ENCODE assay signal across 19 mouse cellular contexts in the genomic region with DNA sequence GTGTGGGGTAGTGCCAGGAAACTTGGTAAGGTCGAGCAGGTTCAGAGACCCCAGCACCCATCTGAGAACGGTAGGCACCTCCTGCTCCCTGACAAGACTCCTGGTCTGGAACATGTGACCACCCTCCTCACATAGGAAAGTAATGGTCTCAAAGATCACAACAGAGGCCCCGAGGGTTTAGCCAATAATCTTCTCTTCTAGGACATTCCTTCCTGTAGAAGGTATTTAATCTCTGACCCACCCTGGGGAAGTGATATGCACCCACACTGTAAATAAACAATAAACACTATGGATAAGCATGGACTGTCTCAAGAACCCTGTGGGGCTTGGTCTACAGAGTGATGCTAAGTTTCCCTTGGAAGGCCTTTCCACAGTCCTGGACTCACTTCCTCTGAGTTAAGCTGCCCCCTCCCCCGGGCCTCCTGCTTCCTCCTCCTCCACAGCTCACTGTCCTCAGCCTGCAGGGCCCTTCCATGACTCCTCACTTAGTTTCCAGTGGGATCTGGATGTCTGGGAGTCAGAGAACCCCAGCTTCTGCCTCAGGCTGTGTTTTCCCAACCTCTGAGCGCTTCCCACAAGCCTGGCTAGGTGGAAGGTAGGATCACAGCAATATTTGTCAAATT. TPM values are rescaled to one million over a fixed set of nuclear protein-coding genes. Genes with fewer than 3 reads are reported as not detected.
DNase-seq lines count a peak whose midpoint lies in the region; ATAC-seq and TF ChIP-seq lines count a peak whose summit lies in the region.
"Had no signal": no experiment of that assay in that cellular context is flagged by ENCODE, and none has a peak within 500 bp of the region (broad histone marks: within the 10 kb centered on the region; RNA-seq: fewer than 3 reads in every experiment).

No protein-coding gene starts in this region.

- H3K9ac ChIP-seq in kidney, embryonic 14.5 days (ENCODE audit: low read depth, low read length), result no peak overlapping the region
- no peak overlapping the region for H3K9ac ChIP-seq in stomach, embryonic 15.5 days
- no peak overlapping the region for H3K9ac ChIP-seq in stomach, postnatal 0 days (ENCODE audit: low read length)
- H3K9ac ChIP-seq: forebrain, embryonic 13.5 days; liver, embryonic 15.5 days; midbrain, embryonic 13.5 days had no signal

- peaks cover 13% of the 10 kb centered on the region; the same call in 1 of the 2 replicates for H3K4me1 ChIP-seq in kidney, embryonic 14.5 days (ENCODE audit: control insufficient read depth, insufficient read depth, low read length)
- peaks cover 8% of the 10 kb centered on the region; the same call in 1 of the 2 replicates for H3K4me1 ChIP-seq in kidney, adult 2 months (ENCODE audit: control insufficient read depth, insufficient read depth, low read length)
- H3K4me1 ChIP-seq in stomach, embryonic 15.5 days, result peaks cover 9% of the 10 kb centered on the region; the same call in 1 of the 2 replicates
- no peaks in the 10 kb centered on the region; the same call in 1 of the 2 replicates for H3K4me1 ChIP-seq in stomach, postnatal 0 days (replicated peaks; ENCODE audit: control insufficient read depth, insufficient read depth)
- peaks cover 33% of the 10 kb centered on the region for H3K4me1 ChIP-seq in midbrain, embryonic 10.5 days

- TF ChIP-seq EP300 in stomach, postnatal 0 days (optimal IDR thresholded peaks at IDR 0.05), result no peak

- H3K27ac ChIP-seq in kidney, embryonic 14.5 days (ENCODE audit: low read depth, low read length), result no peak overlapping the region
- no peak overlapping the region for H3K27ac ChIP-seq in kidney, adult 2 months (ENCODE audit: insufficient read depth, low read depth, low read length)
- no peak overlapping the region for H3K27ac ChIP-seq in stomach, embryonic 15.5 days
- H3K27ac ChIP-seq in stomach, postnatal 0 days (replicated peaks), result no peak overlapping the region
- H3K27ac ChIP-seq in midbrain, embryonic 10.5 days (replicated peaks), result no peak overlapping the region
- H3K27ac ChIP-seq: forebrain, embryonic 13.5 days; hindbrain, embryonic 10.5 days; liver, embryonic 15.5 days; midbrain, embryonic 13.5 days had no signal

- H3K4me2 ChIP-seq in kidney, embryonic 14.5 days (replicated peaks; ENCODE audit: low read depth, low read length), result no peak overlapping the region
- H3K4me2 ChIP-seq in stomach, embryonic 15.5 days, result no peak overlapping the region
- no peak overlapping the region for H3K4me2 ChIP-seq in stomach, postnatal 0 days (replicated peaks; ENCODE audit: low read depth)
- H3K4me2 ChIP-seq: forebrain, embryonic 13.5 days; liver, embryonic 15.5 days; midbrain, embryonic 13.5 days had no signal

- H3K36me3 ChIP-seq in kidney, embryonic 14.5 days (ENCODE audit: control insufficient read depth, insufficient read depth, low read length), result peaks cover 24% of the 10 kb centered on the region
- H3K36me3 ChIP-seq in kidney, adult 2 months (ENCODE audit: control insufficient read depth, insufficient read depth, low read length), result 0 out of 2 replicates have a peak, but pooled peaks cover 1% of the 10 kb centered on the region
- H3K36me3 ChIP-seq in stomach, embryonic 15.5 days, result peaks cover 4% of the 10 kb centered on the region; the same call in 1 of the 2 replicates
- H3K36me3 ChIP-seq in stomach, postnatal 0 days (ENCODE audit: control insufficient read depth, insufficient read depth, low read length), result peaks cover 11% of the 10 kb centered on the region; the same call in 1 of the 2 replicates
- peaks cover 86% of the 10 kb centered on the region for H3K36me3 ChIP-seq in midbrain, embryonic 10.5 days

- 68% methylated on average over 5 of the region's 5 CpGs for WGBS in kidney, embryonic 14.5 days
- 56% methylated on average over 5 of the region's 5 CpGs for WGBS in kidney, adult 2 months
- 68% methylated on average over 5 of the region's 5 CpGs for WGBS in stomach, embryonic 15.5 days
- 80% methylated on average over 5 of the region's 5 CpGs for WGBS in stomach, postnatal 0 days
- WGBS in midbrain, embryonic 10.5 days, result 80% methylated on average over 5 of the region's 5 CpGs

- TF ChIP-seq CTCF in kidney, adult 2 months (conservative IDR thresholded peaks at IDR 0.05; ENCODE audit: insufficient read depth, insufficient read length, low read depth, low read length), result no peak
- TF ChIP-seq CTCF in stomach, postnatal 0 days (IDR thresholded peaks at IDR 0.05; ENCODE audit: low read depth), result no peak

- ATAC-seq in kidney, embryonic 14.5 days (ENCODE audit: low FRiP score, low TSS enrichment), result peak; percentile 63; the same call in 1 of the 2 replicates
- 0 out of 2 replicates have a peak, but pooled peaks have one; percentile 37 for ATAC-seq in stomach, embryonic 15.5 days (ENCODE audit: insufficient read depth, low FRiP score, low read depth)
- no peak for ATAC-seq in stomach, postnatal 0 days (ENCODE audit: low FRiP score, low TSS enrichment)
- peak; percentile 38 for ATAC-seq in granulocyte monocyte progenitor cell, adult 5-6 weeks (replicated peaks; ENCODE audit: poor library complexity, severe bottlenecking)
- peak; percentile 30; the same call in 1 of the 2 replicates for ATAC-seq in megakaryocyte progenitor cell, adult 5-6 weeks (replicated peaks; ENCODE audit: poor library complexity)
- no peak for ATAC-seq in inflammation-experienced regulatory T-cells, adult 6 months
- ATAC-seq: CD4-positive, CD25-positive, alpha-beta regulatory T cell, adult 4 months; forebrain, embryonic 13.5 days; midbrain, embryonic 13.5 days had no signal

- no peaks in the 10 kb centered on the region for H3K9me3 ChIP-seq in kidney, embryonic 14.5 days (ENCODE audit: control insufficient read depth, low read length)
- no peaks in the 10 kb centered on the region for H3K9me3 ChIP-seq in stomach, embryonic 15.5 days
- no peaks in the 10 kb centered on the region for H3K9me3 ChIP-seq in stomach, postnatal 0 days (ENCODE audit: control insufficient read depth, low read length)
- H3K9me3 ChIP-seq in midbrain, embryonic 10.5 days (replicated peaks), result no peaks in the 10 kb centered on the region
- H3K9me3 ChIP-seq: forebrain, embryonic 13.5 days; hindbrain, embryonic 10.5 days; liver, embryonic 15.5 days; midbrain, embryonic 13.5 days had no signal

- no peaks in the 10 kb centered on the region for H3K27me3 ChIP-seq in kidney, embryonic 14.5 days (ENCODE audit: control insufficient read depth, insufficient read depth, low read length)
- no peaks in the 10 kb centered on the region for H3K27me3 ChIP-seq in kidney, adult 2 months (replicated peaks; ENCODE audit: control insufficient read depth, insufficient read depth, low read length)
- H3K27me3 ChIP-seq in stomach, embryonic 15.5 days (replicated peaks), result no peaks in the 10 kb centered on the region
- no peaks in the 10 kb centered on the region for H3K27me3 ChIP-seq in stomach, postnatal 0 days (ENCODE audit: control insufficient read depth, insufficient read depth, low read length)
- no peaks in the 10 kb centered on the region for H3K27me3 ChIP-seq in midbrain, embryonic 10.5 days (ENCODE audit: low read depth, poor library complexity, severe bottlenecking)
- H3K27me3 ChIP-seq: forebrain, embryonic 13.5 days; liver, embryonic 15.5 days; midbrain, embryonic 13.5 days had no signal

- DNase-seq in kidney, adult 2 months, result no peak
- DNase-seq in stomach, postnatal 0 days (ENCODE audit: low spot score), result no peak
- DNase-seq in midbrain, embryonic 10.5 days (ENCODE audit: low spot score), result no peak
- DNase-seq: adrenal gland, adult 2 months; cerebellum, adult 18-20 months; cerebellum, postnatal 36 days; gastrocnemius, postnatal 25 days; thymus, adult 2 months had no signal

- no peak for TF ChIP-seq POLR2A in kidney, adult 2 months (IDR thresholded peaks at IDR 0.05; ENCODE audit: low read depth, low read length)

- no peak overlapping the region for H3K4me3 ChIP-seq in kidney, embryonic 14.5 days (ENCODE audit: low read length)
- H3K4me3 ChIP-seq in kidney, adult 2 months (ENCODE audit: insufficient read depth, low read depth, low read length), result no peak overlapping the region
- H3K4me3 ChIP-seq in stomach, embryonic 15.5 days (replicated peaks), result no peak overlapping the region
- no peak overlapping the region for H3K4me3 ChIP-seq in stomach, postnatal 0 days (ENCODE audit: low read depth, low read length)
- H3K4me3 ChIP-seq in midbrain, embryonic 10.5 days, result no peak overlapping the region
- H3K4me3 ChIP-seq: forebrain, embryonic 13.5 days; hindbrain, embryonic 10.5 days; liver, embryonic 15.5 days; midbrain, embryonic 13.5 days; myocyte had no signal

RNA-seq across cellular contexts. Expression of a gene that starts 6.7 kb away (rescaled TPM):
- polyA plus RNA-seq in kidney, embryonic 14.5 days (2014; fragmentation: Nextera tagmentation; extraction: Ambion mirVana), result 50.2 and 59.0 TPM in 2 replicates
- polyA plus RNA-seq in kidney, adult 2 months (2012; rRNA removed), result 169 and 179 TPM in 2 replicates
- polyA plus RNA-seq in stomach, embryonic 15.5 days (2015; fragmentation: Nextera tagmentation; extraction: Ambion mirVana), result 62.1 and 67.8 TPM in 2 replicates
- 49.0 and 49.4 TPM in 2 replicates for polyA plus RNA-seq in stomach, postnatal 0 days (2015; fragmentation: Nextera tagmentation; extraction: Ambion mirVana)
- 127 and 145 TPM in 2 replicates for total RNA-seq in granulocyte monocyte progenitor cell, adult 5-6 weeks (2014; fragmentation: Nextera tagmentation)
- 85.9 and 86.0 TPM in 2 replicates for total RNA-seq in granulocyte monocyte progenitor cell, adult 5-6 weeks (2017)
- total RNA-seq in megakaryocyte progenitor cell, adult 5-6 weeks (2015), result 98.8 and 112 TPM in 2 replicates
- total RNA-seq in megakaryocyte progenitor cell, adult 5-6 weeks (2017), result 65.3 and 70.9 TPM in 2 replicates
- polyA plus RNA-seq in midbrain, embryonic 10.5 days (2016; fragmentation: Nextera tagmentation; extraction: Ambion mirVana), result 82.7 and 93.0 TPM in 2 replicates
- polyA plus RNA-seq in inflammation-experienced regulatory T-cells, adult 6 months (2017; shearing (Covaris generic)), result 100 to 1,000 TPM; 121 to 184 (median 148) TPM

RNA-seq across cellular contexts. Expression of a gene that starts 6.8 kb away (rescaled TPM):
- polyA plus RNA-seq in kidney, embryonic 14.5 days (2014; fragmentation: Nextera tagmentation; extraction: Ambion mirVana), result 138 and 170 TPM in 2 replicates
- polyA plus RNA-seq in kidney, adult 2 months (2012; rRNA removed), result 98.5 and 105 TPM in 2 replicates
- 119 and 125 TPM in 2 replicates for polyA plus RNA-seq in stomach, embryonic 15.5 days (2015; fragmentation: Nextera tagmentation; extraction: Ambion mirVana)
- 73.0 and 75.2 TPM in 2 replicates for polyA plus RNA-seq in stomach, postnatal 0 days (2015; fragmentation: Nextera tagmentation; extraction: Ambion mirVana)
- total RNA-seq in granulocyte monocyte progenitor cell, adult 5-6 weeks (2014; fragmentation: Nextera tagmentation), result 81.7 and 107 TPM in 2 replicates
- total RNA-seq in granulocyte monocyte progenitor cell, adult 5-6 weeks (2017), result 58.6 and 66.2 TPM in 2 replicates
- 98.8 and 111 TPM in 2 replicates for total RNA-seq in megakaryocyte progenitor cell, adult 5-6 weeks (2015)
- 53.8 and 67.5 TPM in 2 replicates for total RNA-seq in megakaryocyte progenitor cell, adult 5-6 weeks (2017)
- polyA plus RNA-seq in midbrain, embryonic 10.5 days (2016; fragmentation: Nextera tagmentation; extraction: Ambion mirVana), result 162 and 190 TPM in 2 replicates
- polyA plus RNA-seq in inflammation-experienced regulatory T-cells, adult 6 months (2017; shearing (Covaris generic)), result 100 to 1,000 TPM; 101 to 138 (median 130) TPM

Comparison
In these comparisons a context has a peak if more than half of its experiments do, and no peak if none do; other contexts are left out.
1. ATAC-seq: peak in kidney, embryonic 14.5 days (single experiment), stomach, embryonic 15.5 days (single experiment), granulocyte monocyte progenitor cell, adult 5-6 weeks (single experiment) and megakaryocyte progenitor cell, adult 5-6 weeks (single experiment); none in stomach, postnatal 0 days (single experiment) and inflammation-experienced regulatory T-cells, adult 6 months (single experiment).